Mouse (Mus musculus): ENCODE results near the gene Hist1h2be. TPM values are rescaled to one million over a fixed set of nuclear protein-coding genes. Genes with fewer than 3 reads are reported as not detected.
A peak's percentile ranks its signal among the peaks of the same experiment; 100 is the strongest.
"Not testable (repeated sequence)": the region's sequence is repeated elsewhere in the genome, so short reads cannot be mapped to it uniquely, and the experiment has no call there.

The Hist1h2be gene
- polyA plus RNA-seq, 1 experiment from 2014 or later = 1.8 TPM

DNA sequence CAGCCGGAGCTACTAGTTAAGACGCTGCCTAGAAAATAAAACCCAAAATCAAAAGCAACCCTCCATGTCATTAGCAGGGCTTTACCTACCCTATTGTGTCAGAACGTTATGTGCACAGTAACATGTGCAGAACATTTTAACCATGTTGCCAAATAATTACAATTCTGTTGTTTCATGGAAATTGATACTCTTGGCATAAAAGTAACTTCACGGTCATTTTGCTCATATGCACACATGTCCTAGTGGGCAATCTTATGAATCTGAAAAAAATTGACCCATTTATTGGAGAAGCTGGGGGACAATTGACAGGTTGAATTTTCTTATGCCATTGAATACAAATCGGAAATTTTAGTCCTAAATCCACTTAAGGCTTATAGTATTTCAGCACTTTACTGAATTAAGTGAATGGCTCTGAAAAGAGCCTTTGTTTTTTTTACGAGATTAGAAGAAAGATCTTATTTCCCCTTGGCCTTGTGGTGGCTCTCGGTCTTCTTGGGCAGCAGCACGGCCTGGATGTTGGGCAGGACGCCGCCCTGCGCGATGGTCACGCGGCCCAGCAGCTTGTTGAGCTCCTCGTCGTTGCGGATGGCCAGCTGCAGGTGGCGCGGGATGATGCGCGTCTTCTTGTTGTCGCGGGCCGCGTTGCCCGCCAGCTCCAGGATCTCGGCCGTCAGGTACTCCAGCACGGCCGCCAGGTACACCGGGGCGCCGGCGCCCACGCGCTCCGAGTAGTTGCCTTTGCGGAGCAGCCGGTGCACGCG is 50.5 kb downstream of the Hist1h2be start:
- H3K9ac ChIP-seq (ENCODE audit: low read length) = peak overlapping the region; percentile 68
- not testable (repeated sequence) for H3K9me3 ChIP-seq (ENCODE audit: control insufficient read depth, low read length); ATAC-seq (ENCODE audit: insufficient number of reproducible peaks, insufficient read depth, low FRiP score, low read depth); H3K36me3 ChIP-seq (ENCODE audit: control insufficient read depth, insufficient read depth, low read length); H3K27me3 ChIP-seq (ENCODE audit: control insufficient read depth, insufficient read depth, low read length)
- peak overlapping the region; percentile 70 for H3K4me2 ChIP-seq (ENCODE audit: low read length)
- peak overlapping the region; percentile 44 to 57 for H3K4me3 ChIP-seq (ENCODE audit: control insufficient read depth in 1 of 2, insufficient read depth in 1 of 2, low read depth in 1 of 2, low read length in 2 of 2)
- WGBS = 5% methylated on average over 13 of the region's 41 CpGs
- H3K4me1 ChIP-seq (ENCODE audit: control insufficient read depth in 2 of 2, insufficient read depth in 2 of 2, low read length in 2 of 2) = peaks cover 3 to 13% of the 10 kb centered on the region in 2 experiments
- peak overlapping the region; percentile 95 to 96 for H3K27ac ChIP-seq (replicated peaks in 1 of 2; ENCODE audit: control insufficient read depth in 1 of 2, insufficient read depth in 1 of 2, low read depth in 2 of 2, low read length in 2 of 2)

DNA sequence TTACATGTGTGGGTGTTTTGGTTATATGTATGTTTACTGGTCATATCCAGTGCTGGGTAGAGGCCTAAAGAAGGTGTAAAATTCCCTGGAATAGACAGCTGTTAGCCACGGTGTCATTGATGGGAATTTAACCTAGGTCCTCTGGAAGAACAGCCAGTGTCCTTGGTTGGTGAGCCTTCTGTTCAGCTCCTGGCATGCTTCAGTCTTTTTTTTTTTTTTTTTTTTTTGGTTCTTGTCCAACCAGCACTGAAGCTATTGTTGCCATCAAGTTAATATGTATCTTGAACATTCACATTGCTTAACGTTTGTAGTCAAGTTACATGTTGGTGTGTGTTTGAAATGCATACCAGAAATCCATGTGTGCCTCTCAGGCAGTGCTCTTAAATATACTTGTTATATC is 56.4 kb downstream of the Hist1h2be start:
- no peaks in the 10 kb centered on the region for H3K4me1 ChIP-seq (ENCODE audit: control insufficient read depth in 2 of 2, insufficient read depth in 2 of 2, low read length in 2 of 2)
- no peak for ATAC-seq (ENCODE audit: insufficient number of reproducible peaks, insufficient read depth, low FRiP score, low read depth)
- H3K4me2 ChIP-seq (ENCODE audit: low read length) = no peak overlapping the region
- no peaks in the 10 kb centered on the region for H3K27me3 ChIP-seq (ENCODE audit: control insufficient read depth, insufficient read depth, low read length)
- 89% methylated on average over 2 of the region's 2 CpGs for WGBS
- no peak overlapping the region for H3K9ac ChIP-seq (ENCODE audit: low read length)
- H3K9me3 ChIP-seq (ENCODE audit: control insufficient read depth, low read length) = no peaks in the 10 kb centered on the region
- no peaks in the 10 kb centered on the region for H3K36me3 ChIP-seq (ENCODE audit: control insufficient read depth, insufficient read depth, low read length)
- H3K27ac ChIP-seq (replicated peaks in 1 of 2; ENCODE audit: control insufficient read depth in 1 of 2, insufficient read depth in 1 of 2, low read depth in 2 of 2, low read length in 2 of 2) = no peak overlapping the region
- no peak overlapping the region for H3K4me3 ChIP-seq (ENCODE audit: control insufficient read depth in 1 of 2, insufficient read depth in 1 of 2, low read depth in 1 of 2, low read length in 2 of 2)

DNA sequence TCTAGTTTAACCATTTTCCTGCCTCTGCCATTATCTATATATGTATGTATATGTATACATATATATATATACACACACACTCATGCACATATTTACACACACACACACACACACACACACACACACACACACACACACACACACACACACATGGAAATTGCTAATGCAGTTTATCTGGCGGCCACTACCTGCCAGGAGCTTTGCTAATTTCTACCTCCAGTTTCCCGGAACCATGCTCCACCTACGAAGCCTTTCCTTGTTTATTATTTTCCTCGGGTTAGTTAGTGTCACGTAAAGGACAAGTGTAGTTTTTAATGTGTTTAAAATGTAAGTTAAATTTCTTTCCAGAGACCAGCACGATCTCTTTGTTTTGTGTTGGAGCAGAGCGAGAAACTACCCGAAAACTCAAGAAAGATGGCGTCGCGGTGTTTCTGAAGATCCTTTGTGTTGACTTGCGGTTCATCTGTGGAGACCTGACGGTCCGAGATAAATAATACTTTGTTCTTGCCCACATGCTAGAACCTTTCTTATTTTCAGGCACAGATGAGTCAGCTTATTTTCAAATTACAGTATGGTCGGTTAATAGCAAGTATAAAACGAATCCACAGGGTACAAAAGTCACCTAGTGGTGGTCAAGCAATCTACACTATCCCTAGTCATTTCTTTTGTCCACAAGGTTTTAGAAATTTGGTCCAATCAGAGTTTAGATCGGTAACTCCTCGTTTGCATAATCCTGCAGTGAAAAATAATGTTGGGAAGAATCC is 58.0 kb downstream of the Hist1h2be start:
- peak overlapping the region; percentile 89 to 99 for H3K27ac ChIP-seq (replicated peaks in 1 of 2; ENCODE audit: control insufficient read depth in 1 of 2, insufficient read depth in 1 of 2, low read depth in 2 of 2, low read length in 2 of 2)
- H3K9me3 ChIP-seq (ENCODE audit: control insufficient read depth, low read length) = no peaks in the 10 kb centered on the region
- WGBS = 3% methylated on average over 18 of the region's 18 CpGs
- peak overlapping the region; percentile 40 to 44 for H3K4me3 ChIP-seq (ENCODE audit: control insufficient read depth in 1 of 2, insufficient read depth in 1 of 2, low read depth in 1 of 2, low read length in 2 of 2)
- ATAC-seq (ENCODE audit: insufficient number of reproducible peaks, insufficient read depth, low FRiP score, low read depth) = peak; percentile 29; the same call in 1 of the 2 replicates
- H3K9ac ChIP-seq (ENCODE audit: low read length) = peak overlapping the region; percentile 57
- H3K27me3 ChIP-seq (ENCODE audit: control insufficient read depth, insufficient read depth, low read length) = no peaks in the 10 kb centered on the region
- peak overlapping the region; percentile 74 for H3K4me2 ChIP-seq (ENCODE audit: low read length)
- H3K36me3 ChIP-seq (ENCODE audit: control insufficient read depth, insufficient read depth, low read length) = no peaks in the 10 kb centered on the region
- H3K4me1 ChIP-seq (ENCODE audit: control insufficient read depth in 2 of 2, insufficient read depth in 2 of 2, low read length in 2 of 2) = no peaks in the 10 kb centered on the region

DNA sequence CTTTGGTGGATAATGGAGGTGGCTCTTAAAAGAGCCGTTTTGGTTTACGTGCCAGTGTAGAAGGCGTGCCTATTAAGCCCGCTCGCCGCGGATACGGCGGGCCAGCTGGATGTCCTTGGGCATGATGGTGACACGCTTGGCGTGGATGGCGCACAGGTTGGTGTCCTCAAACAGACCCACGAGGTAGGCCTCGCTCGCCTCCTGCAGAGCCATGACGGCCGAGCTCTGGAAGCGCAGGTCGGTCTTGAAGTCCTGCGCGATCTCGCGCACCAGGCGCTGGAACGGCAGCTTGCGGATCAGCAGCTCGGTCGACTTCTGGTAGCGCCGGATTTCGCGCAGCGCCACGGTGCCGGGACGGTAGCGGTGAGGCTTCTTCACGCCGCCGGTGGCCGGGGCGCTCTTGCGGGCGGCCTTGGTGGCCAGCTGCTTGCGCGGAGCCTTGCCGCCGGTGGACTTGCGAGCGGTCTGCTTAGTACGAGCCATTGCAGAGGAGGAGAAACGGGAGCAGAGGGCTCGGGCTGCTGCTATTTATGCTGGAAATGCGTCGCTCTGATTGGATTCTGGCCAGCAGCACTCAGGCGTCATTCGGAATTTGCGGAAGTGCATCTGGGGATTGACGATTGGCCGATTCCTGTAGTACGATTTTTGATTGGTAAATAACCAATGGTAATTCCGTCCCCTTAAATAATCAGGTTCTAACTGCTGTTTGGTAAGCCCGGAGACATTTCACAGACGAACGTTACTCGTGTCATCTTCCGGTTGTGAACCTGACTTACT is 58.9 kb downstream of the Hist1h2be start, which contains the start of gene Hist1h3e:
Gene Hist1h3e, minus strand, starts transcription at position 487 of the 777 bp plus-strand sequence.
- ATAC-seq (ENCODE audit: insufficient number of reproducible peaks, insufficient read depth, low FRiP score, low read depth) = peak; percentile 87
- H3K27me3 ChIP-seq (ENCODE audit: control insufficient read depth, insufficient read depth, low read length); H3K36me3 ChIP-seq (ENCODE audit: control insufficient read depth, insufficient read depth, low read length); H3K4me1 ChIP-seq (ENCODE audit: control insufficient read depth in 2 of 2, insufficient read depth in 2 of 2, low read length in 2 of 2); H3K9me3 ChIP-seq (ENCODE audit: control insufficient read depth, low read length): not testable (repeated sequence)
- H3K9ac ChIP-seq (ENCODE audit: low read length) = peak within 1 kb of the TSS; percentile 71
- peak within 1 kb of the TSS; percentile 89 to 99 for H3K27ac ChIP-seq (replicated peaks in 1 of 2; ENCODE audit: control insufficient read depth in 1 of 2, insufficient read depth in 1 of 2, low read depth in 2 of 2, low read length in 2 of 2)
- peak within 1 kb of the TSS; percentile 74 for H3K4me2 ChIP-seq (ENCODE audit: low read length)
- WGBS = under 1% methylated on average over 44 of the region's 67 CpGs
- H3K4me3 ChIP-seq (ENCODE audit: control insufficient read depth in 1 of 2, insufficient read depth in 1 of 2, low read depth in 1 of 2, low read length in 2 of 2) = peak within 1 kb of the TSS; percentile 44 to 56

DNA sequence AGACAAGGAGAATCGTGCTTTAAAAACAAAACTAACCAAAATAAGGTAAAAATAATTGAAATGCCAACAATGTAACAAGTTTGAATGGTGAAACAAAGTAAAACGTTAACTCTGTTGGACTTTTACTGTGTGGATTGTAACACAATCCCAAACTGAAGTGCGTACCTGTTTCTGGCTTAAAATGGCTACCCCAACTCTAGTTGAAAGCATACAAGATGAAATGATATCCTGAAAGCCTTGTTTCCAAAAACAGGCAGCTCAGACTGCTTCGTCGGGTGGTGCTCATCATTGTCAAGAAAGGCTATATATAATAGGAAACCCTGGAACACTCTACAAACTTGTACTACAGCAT is 59.4 kb downstream of the Hist1h2be start:
- WGBS = 0% methylated on average over 2 of the region's 5 CpGs
- Histone ChIP-seq H3K4me3 (ENCODE audit: control insufficient read depth in 1 of 2, insufficient read depth in 1 of 2, low read depth in 1 of 2, low read length in 2 of 2) (peak overlapping the region; percentile 44 to 56; a peak in 2 of 4 replicates), H3K4me2 (ENCODE audit: low read length) (peak overlapping the region; percentile 74), H3K9ac (ENCODE audit: low read length) (peak overlapping the region; percentile 71; the same call in 1 of the 2 replicates), H3K27ac (replicated peaks in 1 of 2; ENCODE audit: control insufficient read depth in 1 of 2, insufficient read depth in 1 of 2, low read depth in 2 of 2, low read length in 2 of 2) (peak overlapping the region in 1 of 2 experiments; percentile 99; a peak in 2 of 4 replicates)
- not testable (repeated sequence) for H3K4me1 ChIP-seq (ENCODE audit: control insufficient read depth in 2 of 2, insufficient read depth in 2 of 2, low read length in 2 of 2); ATAC-seq (ENCODE audit: insufficient number of reproducible peaks, insufficient read depth, low FRiP score, low read depth); H3K36me3 ChIP-seq (ENCODE audit: control insufficient read depth, insufficient read depth, low read length); H3K27me3 ChIP-seq (ENCODE audit: control insufficient read depth, insufficient read depth, low read length); H3K9me3 ChIP-seq (ENCODE audit: control insufficient read depth, low read length)

DNA sequence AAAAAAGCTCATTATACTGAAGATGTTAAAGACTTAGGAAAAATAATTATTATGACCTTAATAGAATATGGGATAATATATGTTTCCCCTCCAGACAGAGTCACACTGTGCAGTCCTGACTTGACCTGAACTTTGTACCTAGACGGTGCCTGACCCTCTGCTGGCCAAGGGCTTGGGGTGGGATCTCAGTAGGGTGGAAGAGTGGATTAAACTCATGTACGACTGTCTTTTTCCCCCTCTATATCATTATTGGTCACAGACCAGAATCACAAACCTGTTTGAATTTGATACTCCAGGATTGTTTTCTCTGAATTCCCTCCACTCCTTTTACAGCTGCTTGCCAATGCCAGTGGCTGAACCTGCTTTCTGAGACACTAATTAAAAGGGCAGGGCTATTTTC is 60.2 kb downstream of the Hist1h2be start:
- H3K4me3 ChIP-seq (ENCODE audit: control insufficient read depth in 1 of 2, insufficient read depth in 1 of 2, low read depth in 1 of 2, low read length in 2 of 2); H3K9ac ChIP-seq (ENCODE audit: low read length); H3K4me2 ChIP-seq (ENCODE audit: low read length); H3K4me1 ChIP-seq (ENCODE audit: control insufficient read depth in 2 of 2, insufficient read depth in 2 of 2, low read length in 2 of 2); H3K9me3 ChIP-seq (ENCODE audit: control insufficient read depth, low read length); H3K27ac ChIP-seq (replicated peaks in 1 of 2; ENCODE audit: control insufficient read depth in 1 of 2, insufficient read depth in 1 of 2, low read depth in 2 of 2, low read length in 2 of 2); H3K27me3 ChIP-seq (ENCODE audit: control insufficient read depth, insufficient read depth, low read length); H3K36me3 ChIP-seq (ENCODE audit: control insufficient read depth, insufficient read depth, low read length); ATAC-seq (ENCODE audit: insufficient number of reproducible peaks, insufficient read depth, low FRiP score, low read depth): not testable (repeated sequence)
- WGBS = 48% methylated on average over 2 of the region's 2 CpGs

DNA sequence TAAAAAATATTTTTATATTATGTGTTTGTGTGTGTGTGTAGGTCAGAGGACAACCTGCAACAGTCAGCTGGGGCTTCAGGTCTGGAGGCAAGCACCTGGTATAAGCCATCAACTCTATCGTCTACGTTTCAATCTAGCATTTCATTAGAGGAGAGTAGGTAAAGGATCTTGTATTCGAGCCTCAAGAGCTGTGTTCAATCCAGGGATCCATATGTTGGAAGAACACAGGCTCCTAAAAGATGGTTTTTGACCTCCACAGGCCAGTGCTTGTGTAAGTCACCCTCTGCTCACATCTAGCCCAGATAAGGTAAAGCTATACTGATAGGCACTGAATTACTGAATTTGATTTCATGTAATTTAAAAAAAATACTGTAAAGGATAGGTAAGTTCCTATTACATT is 64.0 kb downstream of the Hist1h2be start:
- Histone ChIP-seq H3K27ac (replicated peaks in 1 of 2; ENCODE audit: control insufficient read depth in 1 of 2, insufficient read depth in 1 of 2, low read depth in 2 of 2, low read length in 2 of 2) (peak overlapping the region in 1 of 2 experiments; percentile 98; a peak in 2 of 4 replicates), H3K4me2 (ENCODE audit: low read length) (peak overlapping the region; percentile 85; the same call in 1 of the 2 replicates), H3K9ac (ENCODE audit: low read length) (no peak overlapping the region), H3K4me1 (ENCODE audit: control insufficient read depth in 2 of 2, insufficient read depth in 2 of 2, low read length in 2 of 2) (peaks cover 0 to 8% of the 10 kb centered on the region in 2 experiments; a peak in 3 of 4 replicates), H3K9me3 (ENCODE audit: control insufficient read depth, low read length) (no peaks in the 10 kb centered on the region), H3K4me3 (ENCODE audit: control insufficient read depth in 1 of 2, insufficient read depth in 1 of 2, low read depth in 1 of 2, low read length in 2 of 2) (no peak overlapping the region), H3K27me3 (ENCODE audit: control insufficient read depth, insufficient read depth, low read length) (no peaks in the 10 kb centered on the region), H3K36me3 (ENCODE audit: control insufficient read depth, insufficient read depth, low read length) (no peaks in the 10 kb centered on the region)
- WGBS = 65% methylated on average over 3 of the region's 3 CpGs
- no peak for ATAC-seq (ENCODE audit: insufficient number of reproducible peaks, insufficient read depth, low FRiP score, low read depth)

All from heart, embryonic 14.5 days (tissue).